Mouse (Mus musculus): ENCODE results near the gene Gm47955.
"Not testable (repeated sequence)": the region's sequence is repeated elsewhere in the genome, so short reads cannot be mapped to it uniquely, and the experiment has no call there.

The Gm47955 gene

DNA sequence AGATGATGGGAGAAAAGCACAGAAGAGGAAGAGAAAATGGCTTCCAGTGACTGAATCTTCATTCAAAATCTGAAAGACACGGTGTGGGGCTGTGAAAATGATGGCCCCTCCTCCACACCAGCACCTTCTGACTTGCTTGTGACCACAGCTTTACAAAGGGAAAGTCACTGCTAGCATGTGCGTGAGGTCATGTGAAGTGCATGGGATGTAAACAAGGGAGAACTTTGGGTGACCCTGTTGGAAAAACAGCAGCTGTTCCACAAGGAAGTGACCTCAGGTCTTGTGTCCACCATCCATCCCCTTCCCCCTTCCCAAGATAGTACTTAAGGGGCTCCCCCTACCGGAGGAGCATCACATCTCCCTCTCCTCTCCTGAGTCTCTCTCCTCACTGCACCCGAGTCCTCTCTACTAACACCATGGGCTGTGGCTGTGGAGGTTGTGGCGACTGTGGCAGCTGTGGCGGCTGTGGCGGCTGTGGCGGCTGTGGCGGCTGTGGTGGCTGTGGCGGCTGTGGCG, at the start of gene Gm47955:
Gm47955 (plus strand) TSS at position 417 of the 516 bp plus-strand sequence.
- no peak for DNase-seq (ENCODE audit: low read depth, low spot score)

DNA sequence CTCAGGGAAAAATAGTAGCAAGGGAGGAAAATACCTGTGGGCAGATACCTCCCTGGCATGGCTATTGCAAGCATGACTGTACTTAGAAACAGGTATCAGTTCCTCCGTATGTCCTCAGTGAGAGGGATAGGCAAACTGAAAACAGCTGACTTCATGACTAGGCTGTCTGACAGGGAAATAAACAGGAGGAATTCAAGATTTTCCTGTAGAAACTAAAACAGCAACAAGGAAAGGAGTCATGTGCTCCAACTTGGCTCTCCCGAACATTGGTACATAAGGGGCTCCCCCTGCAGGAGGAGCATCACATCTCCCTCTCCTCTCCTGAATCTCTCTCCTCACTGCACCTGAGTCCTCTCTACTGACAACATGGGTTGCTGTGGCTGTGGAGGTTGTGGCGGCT, 47.1 kb upstream of the Gm47955 start, which contains the start of gene A030005L19Rik:
A030005L19Rik (plus strand) TSS at position 301 of the 400 bp plus-strand sequence.
- no peak for DNase-seq (ENCODE audit: low read depth, low spot score)

DNA sequence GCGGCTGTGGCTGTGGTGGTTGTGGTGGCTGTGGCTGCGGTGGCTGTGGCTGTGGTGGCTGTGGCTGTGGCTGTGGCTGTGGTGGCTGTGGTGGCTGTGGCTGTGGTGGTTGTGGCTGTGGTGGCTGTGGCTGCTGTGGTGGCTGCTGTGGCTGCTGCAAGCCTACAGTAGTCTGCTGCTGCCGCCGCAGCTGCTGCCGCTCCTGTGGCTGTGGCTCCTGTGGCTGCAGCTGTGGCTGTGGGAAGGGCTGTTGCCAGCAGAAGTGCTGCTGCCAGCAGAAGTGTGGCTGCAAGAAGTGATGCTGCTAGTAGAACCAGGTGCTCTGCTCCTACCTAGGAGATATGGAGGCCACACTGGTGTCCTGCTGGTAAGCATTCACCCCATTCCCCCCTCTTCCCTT, 46.7 kb upstream of the Gm47955 start:
- not testable (repeated sequence) for DNase-seq (ENCODE audit: low read depth, low spot score)

DNA sequence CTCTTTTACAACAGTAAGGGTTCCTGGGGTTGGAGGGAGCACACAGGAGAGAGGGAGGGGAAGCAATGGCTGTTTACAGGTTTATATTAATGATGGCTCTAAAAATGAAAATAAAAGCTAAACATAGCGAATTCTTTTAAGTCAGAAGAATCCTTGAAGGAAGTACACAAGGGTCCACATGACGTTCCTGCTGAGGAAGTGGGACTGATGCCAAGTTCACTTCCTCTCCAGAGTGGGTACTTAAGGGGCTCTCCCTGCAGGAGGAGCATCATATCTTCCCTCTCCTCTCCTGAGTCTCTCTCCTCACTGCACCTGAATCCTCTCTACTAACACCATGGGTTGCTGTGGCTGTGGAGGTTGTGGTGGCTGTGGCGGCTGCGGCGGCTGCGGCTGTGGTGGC, 35.4 kb upstream of the Gm47955 start, which contains the start of gene A030014E15Rik:
A030014E15Rik (plus strand) TSS at position 268 of the 400 bp plus-strand sequence.
- DNase-seq (ENCODE audit: low read depth, low spot score): no peak

DNA sequence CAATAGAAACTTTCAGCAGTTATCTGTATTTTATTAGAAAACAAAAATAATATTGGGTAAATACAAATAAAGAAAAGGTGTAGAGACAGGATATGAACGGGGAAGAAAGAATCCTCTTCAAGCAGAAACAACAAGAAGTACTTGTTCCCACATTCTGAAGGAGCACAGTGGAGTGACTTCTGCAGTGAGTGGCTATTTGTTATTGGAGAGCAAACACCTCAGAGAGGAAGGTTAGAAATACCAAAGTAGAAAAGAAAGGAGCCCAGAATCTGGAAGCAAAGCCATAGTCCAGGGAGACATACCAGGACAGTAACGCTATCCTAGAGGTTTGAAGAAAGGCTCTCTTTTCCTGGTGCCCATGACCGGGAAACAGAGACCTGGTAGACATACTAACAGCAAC, 29.5 kb upstream of the Gm47955 start:
- not testable (repeated sequence) for DNase-seq (ENCODE audit: low read depth, low spot score)

DNA sequence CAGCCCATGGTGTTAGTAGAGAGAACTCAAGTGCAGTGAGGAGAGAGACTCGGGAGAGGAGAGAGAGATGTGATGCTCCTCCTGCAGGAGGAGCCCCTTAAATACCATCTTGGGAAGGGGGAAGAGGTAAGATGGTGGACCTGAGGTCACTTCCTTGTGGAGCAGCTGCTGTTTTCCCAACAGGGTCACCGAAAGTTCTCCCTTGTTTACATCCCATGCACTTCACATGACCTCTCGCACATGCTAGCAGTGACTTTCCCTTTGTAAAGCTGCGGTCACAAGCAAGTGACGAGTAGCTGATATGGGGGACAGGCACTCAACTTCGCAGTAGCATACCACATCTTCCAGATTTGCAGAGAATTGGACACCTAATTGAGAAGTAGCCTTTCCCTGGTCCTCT, 28.8 kb upstream of the Gm47955 start, which contains the start of gene Gm6217:
Gm6217 (minus strand) TSS at position 74 of the 400 bp plus-strand sequence.
- not testable (repeated sequence) for DNase-seq (ENCODE audit: low read depth, low spot score)

DNA sequence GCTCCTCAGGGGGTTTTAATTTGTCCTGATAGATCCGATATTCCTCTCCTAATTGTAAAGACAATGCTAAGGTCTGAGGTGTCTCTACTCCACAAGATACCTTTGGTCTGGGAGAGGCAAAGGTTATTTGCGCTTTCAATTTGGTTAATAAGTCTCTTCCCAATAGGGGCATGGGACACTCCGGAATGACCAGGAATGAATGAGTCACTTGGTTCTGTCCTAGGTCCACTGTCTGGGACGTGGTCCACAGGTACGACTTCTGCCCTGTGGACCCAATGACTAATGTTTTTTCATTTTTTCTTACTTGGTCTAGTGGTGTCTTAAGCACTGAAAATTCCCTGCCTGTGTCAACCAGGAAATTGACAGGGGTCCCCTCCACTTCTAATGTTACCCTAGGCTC, 21.4 kb upstream of the Gm47955 start:
- no peak for DNase-seq (ENCODE audit: low read depth, low spot score)

DNA sequence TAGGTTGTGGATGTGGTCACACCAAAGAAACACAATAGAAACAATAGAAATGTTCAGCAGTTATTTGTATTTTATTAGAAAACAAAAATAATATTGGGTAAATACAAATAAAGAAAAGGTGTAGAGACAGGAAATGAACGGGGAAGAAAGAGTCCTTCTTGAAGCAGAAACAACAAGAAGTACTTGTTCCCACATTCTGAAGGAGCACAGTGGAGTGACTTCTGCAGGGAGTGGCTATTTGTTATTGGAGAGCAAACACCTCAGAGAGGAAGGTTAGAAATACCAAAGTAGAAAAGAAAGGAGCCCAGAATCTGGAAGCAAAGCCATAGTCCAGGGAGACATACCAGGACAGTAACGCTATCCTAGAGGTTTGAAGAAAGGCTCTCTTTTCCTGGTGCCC, 17.6 kb upstream of the Gm47955 start:
- not testable (repeated sequence) for DNase-seq (ENCODE audit: low read depth, low spot score)

DNA sequence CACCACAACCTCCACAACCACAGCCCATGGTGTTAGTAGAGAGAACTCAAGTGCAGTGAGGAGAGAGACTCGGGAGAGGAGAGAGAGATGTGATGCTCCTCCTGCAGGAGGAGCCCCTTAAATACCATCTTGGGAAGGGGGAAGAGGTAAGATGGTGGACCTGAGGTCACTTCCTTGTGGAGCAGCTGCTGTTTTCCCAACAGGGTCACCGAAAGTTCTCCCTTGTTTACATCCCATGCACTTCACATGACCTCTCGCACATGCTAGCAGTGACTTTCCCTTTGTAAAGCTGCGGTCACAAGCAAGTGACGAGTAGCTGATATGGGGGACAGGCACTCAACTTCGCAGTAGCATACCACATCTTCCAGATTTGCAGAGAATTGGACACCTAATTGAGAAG, 16.8 kb upstream of the Gm47955 start, which contains the start of gene A030003K21Rik:
A030003K21Rik (minus strand) TSS at position 94 of the 400 bp plus-strand sequence.
- DNase-seq (ENCODE audit: low read depth, low spot score): not testable (repeated sequence)

DNA sequence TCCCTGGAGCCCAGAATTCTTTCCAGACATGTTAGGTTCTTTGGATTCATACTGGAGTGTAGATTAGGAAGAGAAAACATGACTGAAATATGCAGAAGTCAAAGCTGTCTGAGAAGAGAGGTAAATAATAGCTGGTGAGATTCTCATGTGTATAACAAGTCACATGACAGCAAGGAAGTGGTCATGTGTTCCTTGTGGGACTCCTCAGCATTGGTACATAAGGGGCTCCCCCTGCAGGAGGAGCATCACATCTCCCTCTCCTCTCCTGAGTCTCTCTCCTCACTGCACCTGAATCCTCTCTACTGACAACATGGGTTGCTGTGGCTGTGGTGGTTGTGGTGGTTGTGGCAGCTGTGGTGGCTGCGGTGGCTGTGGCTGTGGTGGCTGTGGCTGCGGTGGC, 14.1 kb upstream of the Gm47955 start:
- not testable (repeated sequence) for DNase-seq (ENCODE audit: low read depth, low spot score)

DNA sequence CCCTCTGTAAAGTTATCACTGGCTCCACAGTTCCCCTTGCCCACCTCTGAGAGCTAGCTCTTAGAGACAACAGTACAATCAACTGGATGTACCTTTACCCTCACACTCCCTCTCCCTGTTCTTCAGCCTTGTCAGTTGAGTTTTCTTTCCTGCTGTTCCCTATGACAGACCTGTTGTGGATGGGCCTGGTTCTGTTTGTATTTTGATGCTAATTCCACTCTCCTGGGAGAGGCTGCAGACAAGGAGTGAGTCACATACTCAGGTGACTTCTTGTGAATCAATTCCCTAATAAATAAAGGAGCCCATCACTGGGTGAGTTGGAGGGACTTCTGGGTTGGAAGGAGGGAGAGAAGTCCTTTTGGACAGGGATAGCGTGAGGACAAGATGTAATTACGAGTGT, 11.5 kb upstream of the Gm47955 start:
- no peak for DNase-seq (ENCODE audit: low read depth, low spot score)

DNA sequence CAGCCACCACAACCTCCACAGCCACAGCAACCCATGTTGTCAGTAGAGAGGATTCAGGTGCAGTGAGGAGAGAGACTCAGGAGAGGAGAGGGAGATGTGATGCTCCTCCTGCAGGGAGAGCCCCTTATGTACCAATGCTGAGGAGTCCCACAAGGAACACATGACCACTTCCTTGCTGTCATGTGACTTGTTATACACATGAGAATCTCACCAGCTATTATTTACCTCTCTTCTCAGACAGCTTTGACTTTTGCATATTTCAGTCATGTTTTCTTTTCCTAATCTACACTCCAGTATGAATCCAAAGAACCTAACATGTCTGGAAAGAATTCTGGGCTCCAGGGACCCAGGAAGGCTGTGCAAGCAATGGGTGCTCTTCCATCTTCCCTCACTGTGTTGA, 4.2 kb upstream of the Gm47955 start, which contains the start of gene Gm7544:
Gm7544 (minus strand) TSS at position 101 of the 400 bp plus-strand sequence.
- DNase-seq (ENCODE audit: low read depth, low spot score): not testable (repeated sequence)

DNA sequence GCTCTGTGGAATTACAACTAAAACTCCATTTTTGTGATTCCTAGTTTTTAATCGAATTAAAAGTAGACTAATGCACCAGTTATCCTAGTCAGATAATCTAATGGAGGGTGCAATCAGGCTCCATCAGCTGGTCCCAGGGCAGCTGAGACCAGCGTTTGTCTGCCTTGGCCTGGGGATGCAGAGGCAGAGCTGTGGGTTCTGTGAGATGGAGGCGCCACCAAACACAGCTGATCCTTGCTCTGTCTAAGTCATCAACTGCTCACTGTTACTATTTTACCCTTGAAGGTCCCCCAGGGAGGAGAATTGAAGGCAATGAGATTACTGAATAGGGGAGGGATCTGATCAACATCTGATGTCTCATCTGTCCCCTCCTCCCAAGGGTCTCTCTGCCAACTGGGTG, 6.3 kb downstream of the Gm47955 start:
- DNase-seq (ENCODE audit: low read depth, low spot score): no peak

DNA sequence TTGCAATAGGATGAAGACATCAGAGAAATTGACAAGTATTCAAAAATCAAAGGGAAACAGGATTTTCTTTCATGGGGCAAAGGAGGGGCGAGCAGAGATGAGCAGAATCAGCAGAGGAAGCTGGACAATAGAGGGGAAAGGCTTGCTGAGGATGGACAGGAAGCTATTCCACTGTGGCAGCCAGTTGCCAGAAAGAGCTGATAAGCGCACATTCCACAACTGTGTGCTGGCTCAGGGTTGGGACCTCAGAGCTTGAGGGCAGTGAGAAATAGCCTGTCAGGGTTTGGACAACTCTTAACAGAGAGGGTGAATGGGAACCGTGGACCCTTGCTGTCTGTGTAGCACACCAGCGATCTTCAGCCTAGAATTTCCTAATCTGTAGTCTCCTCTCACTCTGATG, 12.0 kb downstream of the Gm47955 start:
- no peak for DNase-seq (ENCODE audit: low read depth, low spot score)

DNA sequence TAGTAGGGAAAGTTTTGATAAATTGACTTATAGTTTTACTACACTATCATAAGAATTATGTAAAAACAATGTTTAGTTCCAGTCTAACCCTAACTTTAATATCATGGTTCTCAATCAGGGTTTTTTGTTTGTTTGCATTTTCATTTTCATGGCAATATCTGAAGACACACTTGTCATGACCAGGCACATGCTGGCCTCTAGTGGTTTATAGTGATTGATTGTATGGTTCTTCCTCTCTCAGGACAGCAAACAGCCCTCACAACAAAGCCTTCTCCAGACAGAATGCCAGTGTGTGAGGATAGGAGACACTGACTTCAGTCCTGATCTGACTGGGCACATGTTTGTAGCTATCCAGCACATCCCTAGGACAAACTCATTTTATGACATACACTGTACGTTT, 13.2 kb downstream of the Gm47955 start:
- DNase-seq (ENCODE audit: low read depth, low spot score): no peak

DNA sequence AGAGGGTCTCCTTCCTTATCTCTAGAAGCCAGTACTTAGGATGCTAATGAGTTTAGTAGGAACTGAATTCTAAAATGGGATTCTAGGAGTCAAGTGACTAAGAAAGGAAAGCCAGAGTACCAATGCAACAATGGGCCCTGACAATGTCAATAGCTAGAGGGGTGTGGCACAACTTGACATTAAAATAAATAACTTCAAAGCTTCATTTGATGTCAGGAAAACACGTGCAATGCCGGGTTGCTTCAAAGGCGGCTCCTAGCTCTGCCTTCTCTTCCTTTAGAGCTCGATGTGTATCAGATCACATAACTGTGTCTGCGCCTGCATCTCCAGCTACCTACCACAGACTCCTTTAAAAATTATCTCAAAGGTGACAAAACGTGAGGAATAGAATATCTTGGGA, 13.8 kb downstream of the Gm47955 start:
- DNase-seq (ENCODE audit: low read depth, low spot score): no peak

DNA sequence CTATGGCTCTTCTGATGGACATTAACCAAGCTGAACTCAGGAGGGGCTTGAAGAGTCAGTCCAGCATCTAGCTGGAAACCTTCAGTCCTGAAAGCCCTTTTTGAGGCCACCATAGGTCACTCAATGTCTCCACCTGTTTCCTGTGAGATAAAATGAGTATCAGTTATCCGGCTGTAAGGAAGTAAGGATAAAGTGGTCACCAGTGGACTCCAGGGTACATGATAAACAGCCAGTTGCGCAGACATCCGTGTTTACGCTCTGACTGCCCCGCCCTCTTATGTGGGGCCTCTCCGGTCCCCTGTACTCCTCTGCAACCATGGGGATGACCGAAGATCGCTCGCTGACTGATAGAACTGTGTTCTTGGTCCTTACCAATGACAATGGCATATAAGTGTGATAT, 14.3 kb downstream of the Gm47955 start:
- no peak for DNase-seq (ENCODE audit: low read depth, low spot score)

DNA sequence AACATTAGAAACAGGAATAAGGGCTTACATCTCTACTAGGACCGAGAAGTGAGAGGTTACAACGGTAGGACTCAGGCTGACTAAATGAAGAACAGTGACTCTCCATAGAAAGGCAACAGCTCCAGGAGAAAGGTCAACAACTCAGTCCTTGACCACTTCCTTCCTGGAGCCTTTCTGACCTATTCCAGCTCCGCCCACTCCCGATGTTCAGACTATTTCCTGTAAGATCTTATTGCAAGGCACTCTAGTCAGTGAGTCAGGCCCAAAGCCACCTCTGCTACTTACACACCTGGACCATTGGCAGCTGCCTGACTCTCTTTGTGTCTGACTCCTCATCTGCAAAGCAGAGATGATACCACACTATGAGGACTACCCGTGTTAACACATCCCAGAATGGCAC, 15.7 kb downstream of the Gm47955 start:
- no peak for DNase-seq (ENCODE audit: low read depth, low spot score)

DNA sequence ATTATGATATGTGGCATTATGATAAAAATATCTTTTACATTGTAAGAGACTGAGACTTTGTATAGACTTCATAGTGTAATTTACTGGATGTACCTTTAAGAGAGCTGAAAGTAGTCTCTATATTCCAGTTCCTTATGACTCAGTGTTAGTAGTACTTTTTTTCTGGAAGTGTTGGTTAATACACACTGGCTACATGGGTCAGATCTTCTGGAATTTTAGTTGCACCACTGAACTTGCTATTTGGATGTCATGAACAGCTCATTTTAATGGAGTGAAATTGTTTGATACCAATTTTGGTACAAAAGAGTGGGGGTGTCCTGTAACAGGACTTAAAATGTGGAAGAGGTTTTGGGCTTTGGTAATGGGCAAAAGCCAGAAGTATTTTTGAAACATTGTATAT, 17.8 kb downstream of the Gm47955 start:
- no peak for DNase-seq (ENCODE audit: low read depth, low spot score)

DNA sequence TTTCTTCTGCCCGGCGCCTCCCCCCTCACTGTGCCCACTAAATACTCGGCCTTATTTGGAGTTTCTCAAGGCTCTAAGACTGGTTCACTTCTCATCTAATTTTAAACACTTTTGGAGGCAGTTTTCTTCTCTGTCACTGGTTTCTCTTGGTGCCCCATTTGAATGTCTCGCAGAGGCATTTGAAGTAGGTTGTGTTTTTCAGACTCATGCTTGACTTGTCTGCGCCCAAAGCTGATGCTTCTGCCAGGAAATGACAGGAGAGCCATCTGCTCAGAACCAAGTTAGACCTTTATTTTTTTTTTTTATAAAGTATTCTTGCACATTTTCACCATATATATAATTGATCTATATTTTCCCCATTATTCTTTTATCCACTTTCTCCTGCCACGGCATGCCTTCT, 26.7 kb downstream of the Gm47955 start:
- no peak for DNase-seq (ENCODE audit: low read depth, low spot score)

DNA sequence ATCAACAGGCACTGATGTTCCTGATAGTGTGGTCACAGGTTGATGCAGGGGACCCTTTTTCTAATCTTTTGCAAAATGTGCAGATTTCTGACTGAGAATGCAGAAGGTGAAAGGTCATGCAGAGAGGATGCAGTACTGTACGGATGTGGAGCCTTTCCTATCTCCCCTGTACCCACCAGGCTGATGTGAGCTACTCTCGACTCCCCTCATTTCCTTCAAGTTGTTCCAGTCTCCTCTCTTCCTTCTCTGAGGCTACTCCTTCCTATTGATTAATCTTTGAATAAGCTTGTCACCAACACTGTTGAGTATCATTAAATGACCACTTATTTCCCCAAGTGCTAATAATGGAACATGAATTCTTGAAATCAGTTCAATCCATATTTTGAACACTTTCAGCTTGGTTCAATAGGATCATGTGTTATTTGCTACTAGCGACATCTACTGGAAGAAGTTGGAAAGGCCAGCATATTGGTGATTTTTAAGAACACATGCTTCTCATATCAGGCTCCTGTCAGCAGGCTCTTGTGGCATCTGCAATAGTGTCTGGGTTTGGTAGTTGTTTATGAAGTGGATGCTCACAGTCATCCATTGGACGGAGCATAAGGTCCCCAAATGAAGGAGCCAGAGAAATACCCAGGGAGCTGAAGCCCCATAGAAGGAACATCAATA, 27.6 kb downstream of the Gm47955 start:
- DNase-seq (ENCODE audit: low read depth, low spot score): peak; percentile 34

DNA sequence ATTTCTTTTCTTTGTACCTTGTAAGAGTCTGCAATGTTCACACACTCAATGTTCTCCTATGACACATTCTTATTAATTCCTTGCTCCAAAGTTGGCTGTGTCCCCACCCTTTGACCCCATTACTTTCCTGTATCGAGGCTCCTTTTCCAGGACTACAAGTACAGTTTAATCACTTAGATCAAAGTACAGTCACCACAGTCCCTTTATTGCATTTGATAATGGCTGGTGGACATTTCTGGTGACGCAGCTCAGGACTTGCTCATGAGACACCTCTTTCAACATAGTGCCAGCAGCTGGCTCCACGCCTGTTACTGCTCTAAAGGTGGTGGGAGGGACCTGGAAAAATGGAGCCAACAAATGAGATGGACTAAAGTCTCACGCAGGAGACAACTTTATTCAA, 31.0 kb downstream of the Gm47955 start:
- DNase-seq (ENCODE audit: low read depth, low spot score): no peak

DNA sequence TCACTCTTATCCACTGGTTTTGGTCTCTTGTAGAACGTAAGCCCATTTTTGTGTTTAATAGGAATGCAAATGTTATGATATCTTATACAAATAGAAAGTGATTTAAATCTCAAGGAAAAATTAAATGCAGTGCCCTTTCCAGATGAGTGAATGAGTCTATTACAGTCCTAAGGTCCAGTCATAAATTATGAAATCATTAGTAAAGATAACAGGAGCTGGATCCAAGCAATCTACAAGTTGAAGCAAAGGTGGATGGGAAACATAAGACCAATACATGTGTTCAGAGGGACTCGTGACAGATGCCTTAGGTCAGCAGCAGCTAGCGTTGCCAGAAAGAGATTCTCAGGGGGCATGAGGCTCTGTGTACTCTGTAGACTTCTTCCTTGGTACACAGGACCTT, 31.5 kb downstream of the Gm47955 start:
- no peak for DNase-seq (ENCODE audit: low read depth, low spot score)
